Mouse (Mus musculus) small intestine, adult 2 months (tissue): ENCODE data around the gene Trmt1l.

ENCODE experiments used
- CTCF ChIP-seq: fragments of 200-500 bp; IDR thresholded peaks from 2 replicates; pipeline ENCODE4 v1.5.1; 2012; ENCODE audit warnings: low read depth, mild to moderate bottlenecking, control low read depth, inconsistent platforms, low read length, moderate library complexity, mixed read lengths; ENCODE audit not compliant: insufficient replicate concordance, insufficient read length; ENCODE audit errors: extremely low read depth
- POLR2A ChIP-seq: fragments of 200-500 bp; IDR thresholded peaks from 2 replicates; pipeline ENCODE4 v1.6.1; 2012; ENCODE audit warnings: low read depth, mild to moderate bottlenecking, control low read depth, inconsistent platforms, low read length, moderate library complexity

- TF ChIP-seq CTCF (no peak), POLR2A (no peak)
Measured at GRCm38 (mm10) chr1:151450851-151451250, 22.5 kb downstream of the Trmt1l start.
